Mouse (Mus musculus): Measurements from ENCODE around the gene Bcl11a.

GRCm38 (mm10) chr11:24130186-24130760 is 52.4 kb downstream of the Bcl11a start:
- TF ChIP-seq CEBPB (IDR thresholded peaks at IDR 0.05; ENCODE audit: insufficient read depth, poor library complexity, severe bottlenecking) (no peak), POLR2AphosphoS2 (IDR thresholded peaks at IDR 0.05; ENCODE audit: insufficient read length, low read depth) (no peak), POLR2A (IDR thresholded peaks at IDR 0.05; ENCODE audit: insufficient read length, low read depth) (no peak), USF1 (IDR thresholded peaks at IDR 0.05; ENCODE audit: low read depth) (no peak), TCF3 (IDR thresholded peaks at IDR 0.05; ENCODE audit: insufficient read length, low read depth) (no peak), MYOD1 (IDR thresholded peaks at IDR 0.05; ENCODE audit: control insufficient read depth in 1 of 3, insufficient read length in 2 of 3, low read depth in 2 of 3) (no peak), TCF12 (IDR thresholded peaks at IDR 0.05; ENCODE audit: insufficient read depth, poor library complexity, severe bottlenecking) (no peak), SRF (IDR thresholded peaks at IDR 0.05; ENCODE audit: control insufficient read depth, insufficient read length, low read depth) (no peak), E2F4 (IDR thresholded peaks at IDR 0.05; ENCODE audit: insufficient read depth) (no peak)
